Mouse (Mus musculus) forebrain, embryonic 16.5 days (tissue): ENCODE data around the gene Scn4a. TPM values are rescaled to one million over a fixed set of nuclear protein-coding genes. Genes with fewer than 3 reads are reported as not detected.

ENCODE experiments used
- ATAC-seq: fragments of 200-750 bp; cut with Nextera tagmentation; 2 replicates; pipeline ENCODE4 v1.8.0; 2017; ENCODE audit warnings: mild to moderate bottlenecking, moderate library complexity
- H3K27ac ChIP-seq: fragments of 300-500 bp; sonication (generic); 2 replicates; pipeline ENCODE4 v1.5.1; 2014; ENCODE audit warnings: low read length, control low read depth
- H3K27me3 ChIP-seq: fragments of 300-500 bp; sonication (generic); replicated peaks from 2 replicates; pipeline ENCODE4 v1.6.1; 2014; ENCODE audit warnings: low read length; ENCODE audit not compliant: control insufficient read depth, insufficient read depth
- H3K36me3 ChIP-seq: fragments of 300-500 bp; sonication (generic); 2 replicates; pipeline ENCODE4 v1.6.1; 2014; ENCODE audit not compliant: control insufficient read depth, insufficient read depth
- H3K4me1 ChIP-seq: fragments of 300-500 bp; sonication (generic); replicated peaks from 2 replicates; pipeline ENCODE4 v1.6.1; 2014; ENCODE audit warnings: low read length; ENCODE audit not compliant: control insufficient read depth, insufficient read depth
- H3K4me2 ChIP-seq: fragments of 300-500 bp; sonication (generic); 2 replicates; pipeline ENCODE4 v1.6.1; 2014; ENCODE audit warnings: mild to moderate bottlenecking, low read length, control low read depth
- H3K4me3 ChIP-seq: fragments of 300-500 bp; sonication (generic); replicated peaks from 2 replicates; pipeline ENCODE4 v1.5.1; 2014; ENCODE audit warnings: mild to moderate bottlenecking, low read length, control low read depth
- H3K9ac ChIP-seq: fragments of 300-500 bp; sonication (generic); replicated peaks from 2 replicates; pipeline ENCODE4 v1.6.1; 2014; ENCODE audit warnings: low read depth, low read length, control low read depth
- H3K9me3 ChIP-seq: fragments of 300-500 bp; sonication (generic); 2 replicates; pipeline ENCODE4 v1.6.1; 2016; ENCODE audit warnings: low read length; ENCODE audit not compliant: control insufficient read depth
- WGBS: fragments of 180-500 bp; shearing (Covaris S2); extraction: QIAGEN DNeasy Blood & Tissue Kit; methylation state at CpG from one replicate; pipeline ENCODE4 v1.1.7; 2014; 5-methylcytosine and 5-hydroxymethylcytosine counted together
- polyA plus RNA-seq: library from polyadenylated mRNA; unstranded; fragments of >200 nt; fragmentation: Nextera tagmentation; extraction: Ambion mirVana; gene quantifications from 2 replicates; pipeline ENCODE4 v1.2.1, GENCODE M21; 2015

The Scn4a gene
- polyA plus RNA-seq, 1 experiment from 2014 or later = 0.03 TPM

GRCm38 (mm10) chr11:106310123-106310522, 43.0 kb downstream of the Scn4a start:
- Histone ChIP-seq H3K36me3 (no peaks in the 10 kb centered on the region), H3K9me3 (no peaks in the 10 kb centered on the region), H3K4me2 (no peak overlapping the region), H3K27ac (no peak overlapping the region), H3K4me3 (no peak overlapping the region), H3K27me3 (no peaks in the 10 kb centered on the region), H3K4me1 (no peaks in the 10 kb centered on the region), H3K9ac (no peak overlapping the region)
- 69% methylated on average over 5 of the region's 5 CpGs for WGBS
- ATAC-seq = no peak

DNA sequence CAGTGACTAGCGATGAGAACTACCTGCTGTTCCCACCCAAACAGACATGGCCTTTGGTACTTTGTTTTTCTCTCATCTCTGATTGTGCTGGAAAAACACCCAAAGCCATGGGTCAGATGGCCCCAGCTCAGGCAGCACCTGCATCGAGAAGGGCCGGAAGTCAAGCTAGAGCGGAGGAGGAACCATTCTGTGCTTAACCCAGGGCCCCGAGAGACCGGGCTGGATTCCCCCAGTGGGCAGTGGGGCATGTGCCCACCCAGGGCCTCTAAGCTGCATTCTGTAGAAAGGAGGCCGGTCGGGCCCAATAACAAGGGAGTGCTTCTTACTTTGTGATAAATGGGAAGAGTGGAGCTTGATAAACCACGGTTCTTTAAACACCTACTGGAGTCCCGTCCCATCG, 44.9 kb downstream of the Scn4a start:
- Histone ChIP-seq H3K9me3 (no peaks in the 10 kb centered on the region), H3K36me3 (no peaks in the 10 kb centered on the region), H3K27me3 (no peaks in the 10 kb centered on the region), H3K4me1 (no peaks in the 10 kb centered on the region), H3K4me2 (no peak overlapping the region), H3K4me3 (no peak overlapping the region), H3K27ac (no peak overlapping the region), H3K9ac (no peak overlapping the region)
- WGBS = 91% methylated on average over 11 of the region's 11 CpGs
- no peak for ATAC-seq

DNA sequence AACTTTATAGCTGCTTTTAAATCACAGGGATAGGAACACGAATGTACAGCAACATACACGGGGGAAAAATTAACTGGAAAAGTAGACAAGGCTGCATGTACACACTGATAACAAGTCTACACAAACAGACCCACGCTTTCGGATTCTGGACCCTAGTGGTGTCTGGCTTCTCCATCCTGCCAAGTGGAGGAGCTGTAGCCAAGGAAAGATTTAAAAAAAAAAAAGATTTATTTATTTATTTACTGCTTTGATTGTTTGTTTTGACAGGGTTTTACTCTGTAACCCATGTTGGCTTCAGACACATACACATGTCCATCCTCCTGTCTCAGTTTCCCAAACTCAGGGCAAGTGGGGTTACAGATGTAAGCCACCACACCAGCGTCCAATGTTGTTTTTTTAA, 45.7 kb downstream of the Scn4a start:
- Histone ChIP-seq H3K9ac (no peak overlapping the region), H3K9me3 (no peaks in the 10 kb centered on the region), H3K27ac (no peak overlapping the region), H3K4me2 (no peak overlapping the region), H3K4me3 (no peak overlapping the region), H3K27me3 (no peaks in the 10 kb centered on the region), H3K36me3 (no peaks in the 10 kb centered on the region), H3K4me1 (no peaks in the 10 kb centered on the region)
- 70% methylated on average over 5 of the region's 5 CpGs for WGBS
- no peak for ATAC-seq

GRCm38 (mm10) chr11:106306758-106307157, 46.3 kb downstream of the Scn4a start:
- H3K36me3 ChIP-seq = no peaks in the 10 kb centered on the region
- no peaks in the 10 kb centered on the region for H3K4me1 ChIP-seq
- no peaks in the 10 kb centered on the region for H3K9me3 ChIP-seq
- H3K4me2 ChIP-seq = no peak overlapping the region
- no peaks in the 10 kb centered on the region for H3K27me3 ChIP-seq
- H3K4me3 ChIP-seq = no peak overlapping the region
- no peak for ATAC-seq
- no peak overlapping the region for H3K27ac ChIP-seq
- WGBS = 70% methylated on average over 9 of the region's 9 CpGs
- H3K9ac ChIP-seq = no peak overlapping the region

- no peak overlapping the region for H3K27ac ChIP-seq
- H3K4me3 ChIP-seq = no peak overlapping the region
- no peaks in the 10 kb centered on the region for H3K9me3 ChIP-seq
- whole genome bisulfite sequencing = 84% methylated on average over 3 of the region's 3 CpGs
- H3K36me3 ChIP-seq = no peaks in the 10 kb centered on the region
- no peaks in the 10 kb centered on the region for H3K4me1 ChIP-seq
- ATAC-seq = no peak
- H3K4me2 ChIP-seq = no peak overlapping the region
- no peak overlapping the region for H3K9ac ChIP-seq
- H3K27me3 ChIP-seq = no peaks in the 10 kb centered on the region
Observed at GRCm38 (mm10) chr11:106306065-106306385, 47.1 kb downstream of the Scn4a start.

DNA sequence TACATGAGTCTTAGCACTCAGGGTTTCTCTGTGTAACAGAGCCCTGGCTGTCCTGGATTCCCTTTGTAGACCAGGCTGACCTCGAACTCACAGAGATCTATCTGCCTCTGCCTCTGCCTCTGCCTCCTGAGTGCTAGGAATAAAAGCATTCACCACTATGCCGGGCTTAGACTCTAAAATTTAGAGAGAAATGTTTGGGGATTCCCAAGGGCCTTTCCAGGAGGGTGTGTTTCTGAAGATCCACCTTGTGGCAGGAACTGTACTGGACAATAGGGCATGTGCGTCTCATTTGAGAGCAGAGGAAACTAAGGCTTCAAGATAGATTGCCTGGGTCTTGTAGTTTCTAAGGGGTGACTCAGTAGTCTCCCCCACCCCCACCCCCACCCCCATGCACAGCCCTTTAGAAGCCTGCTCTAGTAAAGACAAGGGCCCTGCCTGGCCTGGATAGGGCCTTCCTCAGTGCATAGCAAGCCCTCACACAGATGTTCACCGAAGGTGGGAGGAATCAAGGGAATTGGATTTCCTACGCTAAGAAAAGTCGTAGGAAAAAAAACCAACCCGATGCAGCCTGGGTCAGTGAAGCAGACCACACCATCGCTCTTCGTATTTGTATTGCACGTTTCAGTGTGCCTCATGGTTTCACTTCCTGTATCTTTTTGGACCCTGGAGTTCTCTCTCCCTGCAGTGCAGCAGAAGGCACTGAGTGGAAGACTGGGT, 47.6 kb downstream of the Scn4a start:
- H3K27me3 ChIP-seq = no peaks in the 10 kb centered on the region
- ATAC-seq = no peak
- no peaks in the 10 kb centered on the region for H3K9me3 ChIP-seq
- no peak overlapping the region for H3K27ac ChIP-seq
- no peak overlapping the region for H3K4me2 ChIP-seq
- no peak overlapping the region for H3K4me3 ChIP-seq
- H3K36me3 ChIP-seq = no peaks in the 10 kb centered on the region
- WGBS = 87% methylated on average over 10 of the region's 10 CpGs
- H3K9ac ChIP-seq = no peak overlapping the region
- no peaks in the 10 kb centered on the region for H3K4me1 ChIP-seq

DNA sequence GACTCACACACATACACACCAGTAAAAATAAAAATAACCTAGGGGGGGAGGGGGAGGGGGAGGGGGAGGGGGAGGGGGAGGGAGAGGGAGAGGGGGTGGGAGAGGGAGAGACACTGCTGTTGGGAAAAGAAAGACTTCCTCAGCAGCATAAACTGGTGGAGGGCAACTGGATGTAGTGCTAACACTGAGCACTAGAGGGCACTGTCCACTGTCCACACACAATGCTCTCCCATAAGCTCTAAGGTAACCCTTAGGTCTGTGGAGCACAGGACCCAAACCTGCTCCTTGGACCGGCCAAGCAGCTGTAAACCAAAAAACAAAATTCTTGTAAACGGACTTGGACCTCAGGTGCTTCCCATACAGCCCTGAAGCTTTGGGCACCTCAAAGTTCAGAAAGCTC, 50.5 kb downstream of the Scn4a start:
- H3K36me3 ChIP-seq = no peaks in the 10 kb centered on the region
- WGBS = 13% methylated on average over 2 of the region's 2 CpGs
- ATAC-seq = no peak

DNA sequence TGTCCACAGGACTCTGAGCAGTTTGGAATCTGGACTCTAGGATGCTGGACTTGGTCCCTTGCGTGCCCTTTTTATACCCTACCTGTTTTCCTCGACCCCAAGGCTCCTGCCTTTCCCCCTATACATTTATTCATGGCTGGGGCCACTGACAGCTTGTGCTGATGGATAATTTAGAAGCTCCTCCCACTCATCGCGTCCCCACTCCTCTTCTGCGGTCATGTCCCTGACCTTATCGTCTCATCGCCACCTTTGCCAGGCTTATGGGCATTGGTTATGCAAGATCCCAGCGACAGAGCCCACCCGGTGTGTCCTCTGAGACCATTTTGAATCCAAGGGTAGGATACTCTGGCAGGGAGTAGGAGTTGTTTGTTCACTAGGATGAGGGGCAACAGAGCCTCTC, 51.3 kb downstream of the Scn4a start, which contains the start of gene Gh:
Gh (minus strand) TSS at position 101 of the 400 bp plus-strand sequence.
- Histone ChIP-seq H3K36me3 (no peaks in the 10 kb centered on the region), H3K4me1 (no peaks in the 10 kb centered on the region), H3K27ac (no peak within 1 kb of the TSS), H3K27me3 (no peaks in the 10 kb centered on the region), H3K9me3 (no peaks in the 10 kb centered on the region), H3K4me3 (no peak within 1 kb of the TSS), H3K4me2 (no peak within 1 kb of the TSS), H3K9ac (no peak within 1 kb of the TSS)
- 80% methylated on average over 9 of the region's 9 CpGs for WGBS
- ATAC-seq = no peak

More for the DNA sequence above, 50.5 kb downstream of the Scn4a start:
- H3K4me2 ChIP-seq = no peak overlapping the region
- no peak overlapping the region for H3K27ac ChIP-seq
- H3K4me1 ChIP-seq = no peaks in the 10 kb centered on the region
- H3K9me3 ChIP-seq = no peaks in the 10 kb centered on the region
- no peak overlapping the region for H3K4me3 ChIP-seq
- H3K9ac ChIP-seq = no peak overlapping the region
- H3K27me3 ChIP-seq = no peaks in the 10 kb centered on the region

DNA sequence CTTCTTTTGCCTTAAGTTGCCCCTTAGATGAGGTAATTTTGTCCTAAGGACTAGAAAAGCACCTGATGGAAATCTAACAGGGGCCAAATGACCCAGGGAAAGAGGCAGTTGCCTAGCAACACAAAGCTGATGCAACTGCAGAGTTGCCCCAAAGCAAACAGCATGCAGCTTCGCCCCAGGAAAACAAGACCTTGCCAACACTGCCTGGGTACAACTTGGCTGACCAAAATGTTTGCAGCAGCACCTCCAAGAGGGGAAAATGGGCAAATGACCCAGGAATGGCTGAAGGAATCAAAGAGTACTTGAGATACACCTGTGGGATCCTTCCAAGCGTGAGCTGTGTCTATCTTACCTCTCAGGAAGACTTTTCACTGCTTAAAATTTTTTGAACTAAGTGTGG, 61.2 kb downstream of the Scn4a start:
- no peak overlapping the region for H3K9ac ChIP-seq
- 86% methylated on average over 2 of the region's 2 CpGs for WGBS
- no peaks in the 10 kb centered on the region for H3K27me3 ChIP-seq
- H3K4me1 ChIP-seq = no peaks in the 10 kb centered on the region; the same call in 1 of the 2 replicates
- no peaks in the 10 kb centered on the region for H3K9me3 ChIP-seq
- H3K4me3 ChIP-seq = no peak overlapping the region
- no peaks in the 10 kb centered on the region for H3K36me3 ChIP-seq
- no peak overlapping the region for H3K4me2 ChIP-seq
- H3K27ac ChIP-seq = no peak overlapping the region
- ATAC-seq = no peak

- H3K9me3 ChIP-seq = no peaks in the 10 kb centered on the region
- whole genome bisulfite sequencing = 91% methylated on average over 5 of the region's 5 CpGs
- H3K4me2 ChIP-seq = no peak overlapping the region
- ATAC-seq = no peak
- no peaks in the 10 kb centered on the region; the same call in 1 of the 2 replicates for H3K4me1 ChIP-seq
- no peaks in the 10 kb centered on the region for H3K36me3 ChIP-seq
- no peak overlapping the region for H3K4me3 ChIP-seq
- no peak overlapping the region for H3K9ac ChIP-seq
- no peaks in the 10 kb centered on the region for H3K27me3 ChIP-seq
- H3K27ac ChIP-seq = no peak overlapping the region
Observed at GRCm38 (mm10) chr11:106290376-106290775, 62.7 kb downstream of the Scn4a start.
